Mouse (Mus musculus) lung, postnatal 14 days (tissue): ENCODE results near the gene Abca3.

Experiments used
- DNase-seq: peaks from one replicate; pipeline ENCODE4 v3.0.0; 2021

The Abca3 gene

DNA sequence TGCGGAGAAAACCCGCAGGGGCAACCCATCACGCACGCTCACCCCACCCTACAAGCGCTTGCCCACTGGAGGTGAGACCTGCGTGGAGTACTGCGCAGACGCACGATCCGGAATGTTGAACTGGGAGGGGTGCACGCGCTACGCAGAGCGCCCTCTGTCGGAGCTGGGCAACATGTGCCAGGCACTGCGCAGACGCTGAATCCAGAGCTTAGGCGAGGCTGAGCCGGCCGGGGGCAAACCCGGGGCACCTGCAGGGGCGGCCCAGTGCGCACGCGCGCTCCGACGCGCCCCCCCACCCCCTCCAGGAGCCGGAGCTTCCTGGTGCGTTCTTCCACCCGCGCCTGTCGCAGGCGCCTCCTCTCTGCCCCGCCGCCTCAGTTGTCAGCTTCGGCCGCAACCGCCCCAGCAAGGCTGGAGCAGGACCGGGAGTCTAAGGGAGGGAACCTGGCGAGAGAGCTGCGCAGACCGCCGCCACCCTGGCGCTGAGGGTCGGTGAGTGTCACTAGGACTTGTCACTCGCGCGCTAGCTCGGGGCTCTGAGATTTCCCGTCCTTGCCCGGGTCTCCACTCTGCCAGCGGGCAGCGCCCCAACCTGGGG lies at the start of gene Abca3:
Abca3 (plus strand) TSS at position 191 of the 598 bp plus-strand sequence.
- peak; percentile 97 for DNase-seq

- peak; percentile 44 for DNase-seq
These were observed 44.2 kb upstream of the Abca3 start for GRCm38 (mm10) chr17:24307500-24307899.

DNA sequence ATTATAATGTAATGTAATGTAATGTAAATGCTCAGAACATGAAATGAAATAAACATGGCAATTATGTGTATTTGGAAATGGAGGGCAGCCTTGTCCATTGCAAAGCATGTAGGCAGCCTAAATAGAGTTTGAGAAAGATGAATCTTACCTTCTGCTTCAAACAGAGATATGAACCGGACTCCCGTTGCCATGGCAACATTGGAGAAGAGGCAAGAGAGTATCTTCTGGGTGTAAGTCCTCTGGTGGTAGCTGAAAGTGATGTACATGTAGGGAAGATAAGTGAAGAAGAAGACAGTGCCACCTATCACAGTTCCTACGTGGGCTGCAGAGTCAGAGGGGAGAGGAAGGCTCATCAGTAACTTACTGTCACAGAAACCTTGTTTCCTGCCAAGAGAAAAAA lies 30.9 kb upstream of the Abca3 start:
- no peak for DNase-seq

DNA sequence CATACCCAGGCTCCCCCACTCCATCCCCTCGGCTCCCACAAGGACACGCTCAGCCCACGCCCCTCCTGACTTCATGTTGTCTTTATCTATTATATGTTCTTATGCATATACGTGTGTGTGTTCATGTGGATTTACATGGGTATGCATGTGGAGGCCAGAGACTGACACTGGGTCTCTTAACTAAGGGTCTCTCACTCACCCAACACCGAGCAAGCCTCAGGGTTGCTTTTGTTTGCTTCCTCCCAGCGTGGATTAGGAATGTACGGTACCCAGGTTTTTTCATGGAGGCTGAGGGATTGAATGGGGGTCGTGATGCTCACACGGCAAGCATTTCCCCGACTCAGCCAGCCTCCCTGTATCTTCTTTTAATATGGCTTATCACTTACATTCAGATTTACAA lies 26.7 kb upstream of the Abca3 start:
- no peak for DNase-seq

GRCm38 (mm10) chr17:24327656-24328055 lies 24.1 kb upstream of the Abca3 start:
- no peak for DNase-seq

DNA sequence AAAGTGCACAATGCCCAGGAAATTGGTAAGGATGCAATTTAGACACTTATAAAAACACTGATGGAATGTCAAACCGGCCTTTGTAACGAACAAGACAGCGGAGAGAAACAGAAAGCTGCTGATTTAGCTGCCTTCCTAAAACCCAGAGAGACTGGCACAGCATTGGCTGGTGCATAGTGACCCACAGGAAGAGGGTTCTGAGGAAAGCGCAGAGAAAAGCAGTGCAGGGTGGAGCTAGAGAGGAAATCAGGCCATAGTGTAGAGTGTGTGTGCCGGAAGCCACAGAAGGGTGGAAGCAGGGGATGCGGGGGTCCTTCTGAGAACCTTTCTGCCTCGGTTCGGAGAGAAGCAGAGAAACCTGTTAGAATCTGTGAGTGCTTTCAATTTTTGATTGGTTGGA lies 7.1 kb upstream of the Abca3 start:
- DNase-seq: no peak

DNA sequence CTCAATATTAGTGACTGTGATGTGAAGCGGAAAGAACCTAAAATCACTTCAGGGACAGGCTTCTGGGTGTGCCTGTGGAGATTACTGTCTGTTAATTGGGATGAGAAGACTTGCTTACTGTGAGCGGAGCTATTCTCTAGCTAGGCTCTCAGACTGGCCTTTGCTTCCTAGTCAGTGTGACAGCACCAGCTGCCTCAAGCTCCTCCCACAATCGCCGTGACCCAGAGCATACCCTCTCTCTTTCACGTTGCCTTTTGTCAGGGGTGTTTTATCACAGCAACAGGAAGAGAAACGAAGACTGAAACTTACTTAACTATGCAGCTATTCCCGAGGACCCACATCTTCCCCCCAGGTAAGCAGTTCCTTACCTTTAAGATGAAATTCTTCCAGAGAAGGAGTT lies 4.9 kb upstream of the Abca3 start:
- DNase-seq: no peak

GRCm38 (mm10) chr17:24349176-24349575 lies 2.6 kb upstream of the Abca3 start:
- DNase-seq: no peak

GRCm38 (mm10) chr17:24350926-24351759 lies 607 bp upstream of the Abca3 start, which contains the start of gene Abca17:
Gene Abca17, minus strand, starts transcription at chr17:24351068.
- DNase-seq: no peak

- DNase-seq: no peak
These were observed 832 bp downstream of the Abca3 start for GRCm38 (mm10) chr17:24352370-24353194.

DNA sequence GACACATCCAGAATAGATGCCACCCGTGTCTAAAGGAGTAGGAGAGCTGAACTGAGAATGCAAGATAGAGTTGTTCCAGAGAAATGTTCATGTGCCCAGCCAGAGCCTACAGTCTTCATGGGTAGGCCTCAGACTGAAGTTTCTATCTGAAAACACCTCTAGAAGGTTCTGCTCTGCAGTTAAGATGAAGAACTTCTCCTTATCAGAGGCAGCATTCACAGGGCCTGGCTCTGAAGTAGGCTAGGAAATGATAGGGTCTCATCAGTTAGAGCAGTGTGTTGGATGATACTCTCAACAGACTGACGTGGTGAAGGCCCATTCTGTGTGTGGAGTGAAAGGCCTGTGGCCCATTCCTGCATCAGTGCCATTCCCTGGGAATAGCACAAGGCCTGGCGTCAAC lies 2.2 kb downstream of the Abca3 start:
- DNase-seq: no peak

DNA sequence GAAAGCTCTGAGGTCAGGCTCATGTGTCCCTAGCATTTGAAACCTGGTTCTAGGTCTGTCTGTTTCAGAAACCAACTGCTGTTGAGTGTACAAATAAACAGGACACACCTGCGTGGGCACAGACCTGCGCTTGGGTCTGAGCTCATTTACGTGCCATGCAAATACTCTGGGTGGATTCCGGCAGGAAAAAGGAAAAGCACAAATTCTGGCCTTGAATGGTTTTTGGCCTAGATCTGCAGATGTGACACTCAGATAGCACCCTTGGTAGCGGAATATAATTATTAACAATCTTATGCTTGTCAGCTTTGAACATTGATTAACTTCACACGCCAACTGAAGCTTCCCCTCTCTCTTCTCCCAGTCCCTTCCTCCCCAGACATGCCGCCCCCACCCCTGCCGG lies 3.5 kb downstream of the Abca3 start:
- DNase-seq: no peak

DNA sequence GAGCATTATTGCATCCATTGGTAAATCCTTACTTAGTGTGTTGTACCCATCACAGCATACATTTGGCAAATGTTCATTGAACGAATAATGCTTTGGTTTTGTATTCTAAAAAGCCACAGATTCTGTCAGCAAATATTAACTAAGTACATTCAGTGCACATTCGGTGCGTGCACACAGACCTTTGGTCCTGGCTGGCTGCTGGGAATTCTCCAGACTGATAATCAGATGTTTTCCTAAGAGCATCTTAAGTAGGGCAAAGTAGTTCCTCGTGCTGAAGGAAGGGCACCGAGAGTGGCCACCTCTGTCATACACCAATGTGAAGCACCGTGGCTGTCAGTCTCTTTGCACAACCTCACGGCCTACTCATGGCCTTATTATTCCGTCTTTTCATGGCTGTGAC lies 7.3 kb downstream of the Abca3 start:
- no peak for DNase-seq

DNA sequence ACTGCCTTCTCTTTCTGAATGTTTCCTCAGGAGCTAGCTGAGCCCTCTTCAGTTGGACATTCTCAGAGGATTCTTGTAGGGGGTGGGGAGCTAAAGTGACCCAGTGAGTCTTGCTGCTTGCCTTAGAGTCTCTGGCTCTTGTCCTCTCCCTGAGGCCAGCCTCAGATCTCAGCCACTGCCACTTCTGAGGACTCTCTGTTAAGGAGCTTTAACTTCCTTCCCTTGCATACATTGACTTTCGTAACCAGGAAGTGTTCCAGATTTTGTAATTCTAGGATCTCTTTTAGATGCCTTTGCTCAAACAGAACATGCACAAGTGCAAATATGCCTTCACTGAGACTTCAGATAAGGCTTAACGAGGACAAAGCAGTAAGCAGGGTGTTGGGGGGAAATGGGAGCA lies 8.2 kb downstream of the Abca3 start:
- DNase-seq: peak; percentile 42

DNA sequence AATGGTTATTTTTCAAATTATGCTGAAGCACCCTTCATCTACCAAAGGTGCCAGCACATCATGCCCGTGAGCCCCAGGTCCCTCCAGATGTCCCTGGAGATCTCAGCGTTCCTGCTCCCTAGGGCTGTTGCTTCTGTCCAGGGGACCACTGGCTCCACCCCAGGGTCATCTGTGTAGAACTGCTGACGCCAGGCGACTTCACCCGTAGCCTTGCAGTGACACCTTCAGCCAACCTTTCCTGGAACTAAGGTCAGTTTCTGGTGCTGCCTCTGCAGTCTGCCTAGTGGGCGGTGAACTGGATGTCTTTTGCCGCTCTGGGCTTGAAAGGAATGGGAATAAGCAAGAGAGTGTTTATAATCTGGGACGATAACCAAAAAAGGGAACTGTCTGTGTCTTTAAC lies 9.1 kb downstream of the Abca3 start:
- no peak for DNase-seq

GRCm38 (mm10) chr17:24361291-24361690 lies 9.5 kb downstream of the Abca3 start:
- DNase-seq: no peak

GRCm38 (mm10) chr17:24362527-24362926 lies 10.8 kb downstream of the Abca3 start:
- DNase-seq: no peak

GRCm38 (mm10) chr17:24364461-24364860 lies 12.7 kb downstream of the Abca3 start:
- DNase-seq: no peak

- DNase-seq: peak; percentile 57
These were observed 14.1 kb downstream of the Abca3 start for GRCm38 (mm10) chr17:24365863-24366262.

- no peak for DNase-seq
These were observed 23.5 kb downstream of the Abca3 start for GRCm38 (mm10) chr17:24375094-24375712.

DNA sequence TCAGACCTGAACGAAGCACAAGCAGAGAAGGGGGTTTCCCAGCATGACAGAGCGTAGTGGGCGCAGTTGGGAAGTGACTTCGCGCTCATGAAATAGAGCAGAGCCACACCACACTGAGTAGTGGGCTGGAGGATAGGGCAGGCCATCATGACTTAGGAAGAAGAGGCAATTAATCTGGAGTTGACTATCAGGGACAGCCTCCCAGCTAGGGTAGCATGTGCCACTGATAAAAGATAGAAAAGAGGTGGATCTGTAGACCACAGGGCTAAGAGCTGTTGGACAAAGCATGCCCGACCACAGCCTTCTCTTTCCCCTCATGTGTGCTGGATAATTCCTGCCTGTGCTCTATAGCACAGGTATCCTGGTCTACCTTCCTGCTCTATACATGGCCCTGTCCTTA lies 24.1 kb downstream of the Abca3 start:
- DNase-seq: no peak

- DNase-seq: no peak
These were observed 26.7 kb downstream of the Abca3 start for GRCm38 (mm10) chr17:24378496-24378895.

GRCm38 (mm10) chr17:24383789-24384188 lies 32.0 kb downstream of the Abca3 start:
- DNase-seq: peak; percentile 69
